ENCODE assay signal across 15 mouse cellular contexts in genomic region chr8:79222106-79222751, GRCm38 (mm10). TPM values are rescaled to one million over a fixed set of nuclear protein-coding genes. Genes with fewer than 3 reads are reported as not detected.
DNase-seq lines count a peak whose midpoint lies in the region; ATAC-seq lines count a peak whose summit lies in the region.
"Had no signal": no experiment of that assay in that cellular context is flagged by ENCODE, and none has a peak within 500 bp of the region (broad histone marks: within the 10 kb centered on the region; RNA-seq: fewer than 3 reads in every experiment).

No protein-coding gene starts in this region.

- no peaks in the 10 kb centered on the region for H3K9me3 ChIP-seq in heart, embryonic 13.5 days
- H3K9me3 ChIP-seq in embryonic facial prominence, embryonic 12.5 days, result no peaks in the 10 kb centered on the region

- no peaks in the 10 kb centered on the region for H3K27me3 ChIP-seq in heart, embryonic 13.5 days (replicated peaks)
- H3K27me3 ChIP-seq in embryonic facial prominence, embryonic 12.5 days, result no peaks in the 10 kb centered on the region
- H3K27me3 ChIP-seq: megakaryocyte, embryonic 14.5 days; neural tube, embryonic 13.5 days had no signal

- no peak for ATAC-seq in heart, embryonic 13.5 days (ENCODE audit: extremely low read depth, insufficient number of reproducible peaks, low FRiP score, low TSS enrichment)
- ATAC-seq in embryonic facial prominence, embryonic 12.5 days (ENCODE audit: insufficient number of reproducible peaks, insufficient read depth, low FRiP score, low TSS enrichment), result no peak

- WGBS in heart, embryonic 13.5 days, result 48% methylated on average over 5 of the region's 5 CpGs
- 36% methylated on average over 5 of the region's 5 CpGs for WGBS in embryonic facial prominence, embryonic 12.5 days

- H3K27ac ChIP-seq in heart, embryonic 13.5 days (replicated peaks), result peak overlapping the region; percentile 37; the same call in 1 of the 2 replicates
- peak overlapping the region; percentile 74 for H3K27ac ChIP-seq in embryonic facial prominence, embryonic 12.5 days
- H3K27ac ChIP-seq: neural tube, embryonic 13.5 days had no signal

- no peak overlapping the region for H3K9ac ChIP-seq in heart, embryonic 13.5 days
- H3K9ac ChIP-seq in embryonic facial prominence, embryonic 12.5 days, result no peak overlapping the region
- H3K9ac ChIP-seq: neural tube, embryonic 13.5 days had no signal

- H3K4me2 ChIP-seq in heart, embryonic 13.5 days, result no peak overlapping the region
- H3K4me2 ChIP-seq in embryonic facial prominence, embryonic 12.5 days (replicated peaks), result no peak overlapping the region
- H3K4me2 ChIP-seq: neural tube, embryonic 13.5 days had no signal

- DNase-seq in heart, postnatal 36 days, result no peak
- peak; percentile 15 for DNase-seq in retina, postnatal 1 day
- DNase-seq in retina, embryonic 14.5 days (ENCODE audit: low spot score), result no peak
- no peak for DNase-seq in testis, postnatal 14 days (ENCODE audit: low spot score)
- DNase-seq in left cerebral cortex, adult 11 months (ENCODE audit: low spot score), result no peak
- DNase-seq in left cerebral cortex, adult 9 months (ENCODE audit: low spot score in 2 of 2), result no peak
- DNase-seq: gastrocnemius, postnatal 25 days; kidney, adult 2 months; right cerebral cortex, postnatal 25 days had no signal

- intact Hi-C loops in heart, postnatal 36 days (cut with DNase I), result no loop called here

- no peak overlapping the region for H3K4me3 ChIP-seq in heart, embryonic 13.5 days
- no peak overlapping the region for H3K4me3 ChIP-seq in embryonic facial prominence, embryonic 12.5 days
- H3K4me3 ChIP-seq: megakaryocyte, embryonic 14.5 days; neural tube, embryonic 13.5 days had no signal

- H3K36me3 ChIP-seq in heart, embryonic 13.5 days, result no peaks in the 10 kb centered on the region
- H3K36me3 ChIP-seq in embryonic facial prominence, embryonic 12.5 days, result no peaks in the 10 kb centered on the region
- H3K36me3 ChIP-seq: neural tube, embryonic 13.5 days had no signal

- H3K4me1 ChIP-seq in heart, embryonic 13.5 days, result peaks cover 20% of the 10 kb centered on the region
- H3K4me1 ChIP-seq in embryonic facial prominence, embryonic 12.5 days, result peaks cover 10% of the 10 kb centered on the region; the same call in 1 of the 2 replicates
- H3K4me1 ChIP-seq: megakaryocyte, embryonic 14.5 days had no signal

RNA-seq across cellular contexts. Expression of gene 1700011L22Rik, which starts 26.1 kb away (rescaled TPM):
- not detected in 2 replicates for polyA plus RNA-seq in heart, embryonic 13.5 days (2015; fragmentation: Nextera tagmentation; extraction: Ambion mirVana)
- not detected for total RNA-seq in heart, postnatal 36 days (2021)
- polyA plus RNA-seq in embryonic facial prominence, embryonic 12.5 days (2016; fragmentation: Nextera tagmentation; extraction: Ambion mirVana), result not detected in 2 replicates
- total RNA-seq: gastrocnemius, postnatal 25 days; left cerebral cortex, postnatal 36 days had no signal
- polyA plus RNA-seq: cortical plate, adult 2 months; kidney, adult 2 months; neural tube, embryonic 13.5 days had no signal
